Mouse (Mus musculus): ENCODE measurements around the gene Wnt8b. TPM values are rescaled to one million over a fixed set of nuclear protein-coding genes. Genes with fewer than 3 reads are reported as not detected.

Gene Wnt8b
- polyA plus RNA-seq, 1 experiment, result not detected

GRCm38 (mm10) chr19:44552731-44553130 is 59.5 kb downstream of the Wnt8b start, which contains the start of gene Gm20538:
Gm20538 (minus strand) TSS chr19:44552831.
- no peak within 1 kb of the TSS for H3K4me3 ChIP-seq (ENCODE audit: insufficient read depth, poor library complexity, severe bottlenecking)
- TF ChIP-seq CEBPB (IDR thresholded peaks at IDR 0.05; ENCODE audit: low read depth) (no peak), MYOD1 (IDR thresholded peaks at IDR 0.05; ENCODE audit: control insufficient read depth, insufficient read length, low read depth) (no peak), CTCF (IDR thresholded peaks at IDR 0.05; ENCODE audit: control insufficient read depth, insufficient read depth, insufficient read length) (no peak), USF1 (IDR thresholded peaks at IDR 0.05; ENCODE audit: low read depth) (no peak), FOSL1 (IDR thresholded peaks at IDR 0.05; ENCODE audit: insufficient read depth, low read length, poor library complexity, severe bottlenecking) (no peak), MYOG (IDR thresholded peaks at IDR 0.05; ENCODE audit: control insufficient read depth, extremely low read depth, insufficient read length) (no peak), MAX (IDR thresholded peaks at IDR 0.05) (no peak)
- no peaks in the 10 kb centered on the region for H3K27me3 ChIP-seq (ENCODE audit: control insufficient read depth, insufficient read depth, insufficient read length)
- H3K79me2 ChIP-seq (ENCODE audit: control insufficient read depth, insufficient read depth), result peaks cover 26% of the 10 kb centered on the region
- peaks cover 50% of the 10 kb centered on the region for H3K36me3 ChIP-seq (ENCODE audit: control insufficient read depth, insufficient read depth)
- no peak within 1 kb of the TSS for H3ac ChIP-seq (ENCODE audit: control insufficient read depth, insufficient read length, low read depth)
- peaks cover 21% of the 10 kb centered on the region for H3K79me3 ChIP-seq (ENCODE audit: low read depth)

- no peak overlapping the region for H3ac ChIP-seq (ENCODE audit: control insufficient read depth, insufficient read length, low read depth)
- peaks cover 21% of the 10 kb centered on the region for H3K79me3 ChIP-seq (ENCODE audit: low read depth)
- peaks cover 45% of the 10 kb centered on the region for H3K36me3 ChIP-seq (ENCODE audit: control insufficient read depth, insufficient read depth)
- H3K79me2 ChIP-seq (ENCODE audit: control insufficient read depth, insufficient read depth), result peaks cover 26% of the 10 kb centered on the region
- TF ChIP-seq CTCF (IDR thresholded peaks at IDR 0.05; ENCODE audit: control insufficient read depth, insufficient read depth, insufficient read length), result no peak
- TF ChIP-seq MAX (IDR thresholded peaks at IDR 0.05), result no peak
- no peak for TF ChIP-seq MYOG (IDR thresholded peaks at IDR 0.05; ENCODE audit: control insufficient read depth, extremely low read depth, insufficient read length)
- no peak for TF ChIP-seq CEBPB (IDR thresholded peaks at IDR 0.05; ENCODE audit: low read depth)
- TF ChIP-seq USF1 (IDR thresholded peaks at IDR 0.05; ENCODE audit: low read depth), result no peak
- no peak for TF ChIP-seq MYOD1 (IDR thresholded peaks at IDR 0.05; ENCODE audit: control insufficient read depth, insufficient read length, low read depth)
- TF ChIP-seq FOSL1 (IDR thresholded peaks at IDR 0.05; ENCODE audit: insufficient read depth, low read length, poor library complexity, severe bottlenecking), result no peak
- no peak overlapping the region for H3K4me3 ChIP-seq (ENCODE audit: insufficient read depth, poor library complexity, severe bottlenecking)
- H3K27me3 ChIP-seq (ENCODE audit: control insufficient read depth, insufficient read depth, insufficient read length), result no peaks in the 10 kb centered on the region
Observed at GRCm38 (mm10) chr19:44553286-44553685, 60.0 kb downstream of the Wnt8b start.

DNA sequence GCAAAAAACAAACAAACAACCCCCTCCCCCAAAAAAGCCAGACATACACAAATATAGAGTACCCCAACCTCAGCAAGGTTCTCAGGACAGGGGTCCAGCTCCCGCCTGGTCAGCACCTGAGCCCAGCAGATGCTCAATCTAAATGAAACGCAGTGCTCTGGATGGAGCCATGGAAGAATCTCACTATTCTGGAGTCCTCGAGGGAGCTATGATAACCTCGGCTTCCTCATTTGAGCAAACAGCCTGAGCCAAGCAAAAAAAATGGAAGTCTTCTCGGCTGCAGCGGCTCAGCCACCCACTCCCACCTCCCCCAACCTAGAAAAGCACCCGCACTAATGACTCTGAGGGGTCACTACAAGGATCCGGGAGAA is 61.2 kb downstream of the Wnt8b start:
- H3K79me3 ChIP-seq (ENCODE audit: low read depth), result peaks cover 21% of the 10 kb centered on the region
- H3ac ChIP-seq (ENCODE audit: control insufficient read depth, insufficient read length, low read depth), result peak overlapping the region; percentile 100
- H3K4me3 ChIP-seq (ENCODE audit: insufficient read depth, poor library complexity, severe bottlenecking), result peak overlapping the region; percentile 97
- H3K36me3 ChIP-seq (ENCODE audit: control insufficient read depth, insufficient read depth), result peaks cover 34% of the 10 kb centered on the region
- H3K79me2 ChIP-seq (ENCODE audit: control insufficient read depth, insufficient read depth), result peaks cover 26% of the 10 kb centered on the region
- peaks cover under 1% of the 10 kb centered on the region for H3K27me3 ChIP-seq (ENCODE audit: control insufficient read depth, insufficient read depth, insufficient read length)
- no peak for TF ChIP-seq CTCF (IDR thresholded peaks at IDR 0.05; ENCODE audit: control insufficient read depth, insufficient read depth, insufficient read length)
- no peak for TF ChIP-seq FOSL1 (IDR thresholded peaks at IDR 0.05; ENCODE audit: insufficient read depth, low read length, poor library complexity, severe bottlenecking)
- no peak for TF ChIP-seq USF1 (IDR thresholded peaks at IDR 0.05; ENCODE audit: low read depth)
- TF ChIP-seq MYOD1 (IDR thresholded peaks at IDR 0.05; ENCODE audit: control insufficient read depth, insufficient read length, low read depth), result no peak
- no peak for TF ChIP-seq MAX (IDR thresholded peaks at IDR 0.05)
- TF ChIP-seq CEBPB (IDR thresholded peaks at IDR 0.05; ENCODE audit: low read depth), result no peak
- TF ChIP-seq MYOG (IDR thresholded peaks at IDR 0.05; ENCODE audit: control insufficient read depth, extremely low read depth, insufficient read length), result no peak

DNA sequence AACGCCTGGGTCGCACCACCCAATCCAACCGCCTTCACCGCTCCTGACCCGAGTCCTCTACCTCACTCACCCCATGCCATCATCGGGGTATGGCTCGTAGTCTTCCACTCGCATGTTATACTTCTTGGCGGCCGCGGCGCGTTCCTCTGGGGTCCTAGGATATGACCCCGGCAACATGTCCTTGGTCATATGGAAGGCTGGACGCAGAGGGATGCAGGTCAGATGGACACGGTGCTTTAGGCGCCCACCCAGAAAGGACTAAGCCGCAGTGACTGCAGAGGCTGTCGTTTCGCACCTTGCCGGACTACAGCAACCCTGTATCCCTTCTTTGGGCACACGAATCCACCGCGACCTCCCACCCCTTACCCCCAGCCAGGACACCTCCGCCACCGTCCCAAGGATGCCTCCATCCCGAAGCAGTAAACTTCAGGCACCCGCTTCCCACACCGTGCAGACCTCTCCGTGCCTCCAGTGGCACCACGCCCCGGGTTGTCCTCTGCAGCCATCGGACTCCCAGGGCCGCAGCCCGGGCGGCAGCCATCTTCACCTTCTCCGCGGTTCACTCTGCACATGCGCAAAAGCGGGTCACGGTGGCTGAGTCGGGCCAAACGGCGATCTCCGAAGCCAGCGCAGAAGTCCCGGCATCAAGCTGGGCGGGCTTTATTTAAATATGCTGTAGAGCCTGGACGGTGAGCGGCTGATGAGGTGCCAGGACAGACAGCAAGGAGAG is 61.8 kb downstream of the Wnt8b start, which contains the start of gene Ndufb8:
Gene Ndufb8 (minus strand): TSS at position 580 of the 730 bp plus-strand sequence.
- Histone ChIP-seq H3K79me2 (ENCODE audit: control insufficient read depth, insufficient read depth) (peaks cover 26% of the 10 kb centered on the region), H3K36me3 (ENCODE audit: control insufficient read depth, insufficient read depth) (peaks cover 29% of the 10 kb centered on the region), H3ac (ENCODE audit: control insufficient read depth, insufficient read length, low read depth) (peak within 1 kb of the TSS; percentile 100), H3K27me3 (ENCODE audit: control insufficient read depth, insufficient read depth, insufficient read length) (peaks cover 3% of the 10 kb centered on the region), H3K79me3 (ENCODE audit: low read depth) (peaks cover 21% of the 10 kb centered on the region), H3K4me3 (ENCODE audit: insufficient read depth, poor library complexity, severe bottlenecking) (peak within 1 kb of the TSS; percentile 97)
- TF ChIP-seq MAX (IDR thresholded peaks at IDR 0.05) (peak; percentile 40), USF1 (IDR thresholded peaks at IDR 0.05; ENCODE audit: low read depth) (no peak)

GRCm38 (mm10) chr19:44562652-44563206 is 69.5 kb downstream of the Wnt8b start, which contains the start of gene Hif1an:
Hif1an (plus strand) TSS chr19:44562850.
- H3K4me3 ChIP-seq (ENCODE audit: insufficient read depth, poor library complexity, severe bottlenecking), result peak within 1 kb of the TSS; percentile 64
- H3K27me3 ChIP-seq (ENCODE audit: control insufficient read depth, insufficient read depth, insufficient read length), result peaks cover 3% of the 10 kb centered on the region
- H3K36me3 ChIP-seq (ENCODE audit: control insufficient read depth, insufficient read depth), result peaks cover 35% of the 10 kb centered on the region
- H3K79me3 ChIP-seq (ENCODE audit: low read depth), result peaks cover 22% of the 10 kb centered on the region
- H3K79me2 ChIP-seq (ENCODE audit: control insufficient read depth, insufficient read depth), result peaks cover 44% of the 10 kb centered on the region
- peak; percentile 59 for TF ChIP-seq CTCF (IDR thresholded peaks at IDR 0.05; ENCODE audit: control insufficient read depth, insufficient read depth, insufficient read length)
- no peak for TF ChIP-seq MYOD1 (IDR thresholded peaks at IDR 0.05; ENCODE audit: control insufficient read depth, insufficient read length, low read depth)
- TF ChIP-seq MAX (IDR thresholded peaks at IDR 0.05), result peak; percentile 38
- TF ChIP-seq FOSL1 (IDR thresholded peaks at IDR 0.05; ENCODE audit: insufficient read depth, low read length, poor library complexity, severe bottlenecking), result no peak
- no peak for TF ChIP-seq MYOG (IDR thresholded peaks at IDR 0.05; ENCODE audit: control insufficient read depth, extremely low read depth, insufficient read length)
- no peak for TF ChIP-seq CEBPB (IDR thresholded peaks at IDR 0.05; ENCODE audit: low read depth)
- TF ChIP-seq USF1 (IDR thresholded peaks at IDR 0.05; ENCODE audit: low read depth), result no peak
- peak within 1 kb of the TSS; percentile 85 for H3ac ChIP-seq (ENCODE audit: control insufficient read depth, insufficient read length, low read depth)

Other genes starting within 250 kb of the Wnt8b start
- 144 TPM for gene Scd2, start 199.8 kb upstream of the Wnt8b start, polyA plus RNA-seq (2012; fragmentation: generic; extraction: Trizol)
- 0.05 TPM for gene Scd4, start 160.4 kb upstream of the Wnt8b start, polyA plus RNA-seq (2012; fragmentation: generic; extraction: Trizol)
- 47.1 TPM for gene Scd1, start 85.6 kb upstream of the Wnt8b start, polyA plus RNA-seq (2012; fragmentation: generic; extraction: Trizol)
- gene Sec31b, start 52.4 kb downstream of the Wnt8b start, polyA plus RNA-seq (2012; fragmentation: generic; extraction: Trizol), result 0.01 TPM
- not detected for gene Gm20538, start 59.4 kb downstream of the Wnt8b start, polyA plus RNA-seq (2012; fragmentation: generic; extraction: Trizol)
- 473 TPM for gene Ndufb8, start 62.0 kb downstream of the Wnt8b start, polyA plus RNA-seq (2012; fragmentation: generic; extraction: Trizol)
- 13.5 TPM for gene Hif1an, start 69.4 kb downstream of the Wnt8b start, polyA plus RNA-seq (2012; fragmentation: generic; extraction: Trizol)

Measured in C2C12 (cell line).